Mouse (Mus musculus) kidney, embryonic 14.5 days (tissue): Measurements from ENCODE around the gene Btbd8. TPM values are rescaled to one million over a fixed set of nuclear protein-coding genes. Genes with fewer than 3 reads are reported as not detected.

ENCODE experiments used
- ATAC-seq: fragments of 200-750 bp; cut with Nextera tagmentation; 2 replicates; pipeline ENCODE4 v1.8.0; 2017; ENCODE audit warnings: moderate number of reproducible peaks, mild to moderate bottlenecking, moderate TSS enrichment, moderate library complexity; ENCODE audit not compliant: low FRiP score, low TSS enrichment
- H3K27ac ChIP-seq: fragments of 300-500 bp; sonication (generic); 2 replicates; pipeline ENCODE4 v1.5.1; 2014; ENCODE audit warnings: low read depth, mild to moderate bottlenecking, low read length, moderate library complexity, mixed read lengths
- H3K27me3 ChIP-seq: fragments of 300-500 bp; sonication (generic); 2 replicates; pipeline ENCODE4 v1.6.1; 2014; ENCODE audit warnings: mild to moderate bottlenecking, low read length; ENCODE audit not compliant: control insufficient read depth, insufficient read depth
- H3K36me3 ChIP-seq: fragments of 300-500 bp; sonication (generic); 2 replicates; pipeline ENCODE4 v1.6.1; 2014; ENCODE audit warnings: low read length, mixed read lengths; ENCODE audit not compliant: control insufficient read depth, insufficient read depth
- H3K4me1 ChIP-seq: fragments of 300-500 bp; sonication (generic); 2 replicates; pipeline ENCODE4 v1.6.1; 2014; ENCODE audit warnings: low read length, mixed read lengths; ENCODE audit not compliant: control insufficient read depth, insufficient read depth
- H3K4me2 ChIP-seq: fragments of 300-500 bp; sonication (generic); replicated peaks from 2 replicates; pipeline ENCODE4 v1.6.1; 2014; ENCODE audit warnings: low read depth, mild to moderate bottlenecking, low read length
- H3K4me3 ChIP-seq: fragments of 300-500 bp; sonication (generic); 2 replicates; pipeline ENCODE4 v1.5.1; 2014; ENCODE audit warnings: mild to moderate bottlenecking, low read length
- H3K9ac ChIP-seq: fragments of 300-500 bp; sonication (generic); 2 replicates; pipeline ENCODE4 v1.6.1; 2014; ENCODE audit warnings: low read depth, mild to moderate bottlenecking, low read length, moderate library complexity
- H3K9me3 ChIP-seq: fragments of 300-500 bp; sonication (generic); 2 replicates; pipeline ENCODE4 v1.6.1; 2016; ENCODE audit warnings: low read length; ENCODE audit not compliant: control insufficient read depth
- WGBS: fragments of 180-500 bp; shearing (Covaris S2); extraction: QIAGEN DNeasy Blood & Tissue Kit; methylation state at CpG from one replicate; pipeline ENCODE4 v1.1.7; 2014; 5-methylcytosine and 5-hydroxymethylcytosine counted together
- polyA plus RNA-seq: library from polyadenylated mRNA; unstranded; fragments of >200 nt; fragmentation: Nextera tagmentation; extraction: Ambion mirVana; gene quantifications from 2 replicates; pipeline ENCODE4 v1.2.1, GENCODE M21; 2014

Gene Btbd8
- polyA plus RNA-seq, 1 experiment from 2014 or later, result 4.1 TPM

GRCm38 (mm10) chr5:107411326-107411725 is 26.5 kb upstream of the Btbd8 start:
- Histone ChIP-seq H3K4me2 (no peak overlapping the region), H3K9me3 (no peaks in the 10 kb centered on the region), H3K27ac (no peak overlapping the region), H3K27me3 (no peaks in the 10 kb centered on the region), H3K4me3 (no peak overlapping the region), H3K9ac (no peak overlapping the region), H3K4me1 (no peaks in the 10 kb centered on the region), H3K36me3 (no peaks in the 10 kb centered on the region)
- WGBS, result 38% methylated on average over 4 of the region's 4 CpGs
- no peak for ATAC-seq

GRCm38 (mm10) chr5:107412285-107412684 is 25.5 kb upstream of the Btbd8 start:
- 84% methylated on average over 2 of the region's 2 CpGs for WGBS
- Histone ChIP-seq H3K9ac (no peak overlapping the region), H3K4me3 (no peak overlapping the region)

GRCm38 (mm10) chr5:107415098-107415497 is 22.7 kb upstream of the Btbd8 start:
- H3K27ac ChIP-seq, result no peak overlapping the region

More at GRCm38 (mm10) chr5:107412285-107412684, 25.5 kb upstream of the Btbd8 start:
- H3K4me1 ChIP-seq, result no peaks in the 10 kb centered on the region
- H3K27me3 ChIP-seq, result no peaks in the 10 kb centered on the region
- no peak overlapping the region for H3K27ac ChIP-seq
- 0 out of 2 replicates have a peak, but pooled peaks have one; percentile 9 for ATAC-seq
- no peaks in the 10 kb centered on the region for H3K9me3 ChIP-seq
- H3K36me3 ChIP-seq, result no peaks in the 10 kb centered on the region
- no peak overlapping the region for H3K4me2 ChIP-seq

GRCm38 (mm10) chr5:107421676-107422075 is 16.1 kb upstream of the Btbd8 start:
- WGBS, result 45% methylated on average over 1 of the region's 1 CpGs
- no peaks in the 10 kb centered on the region for H3K36me3 ChIP-seq
- ATAC-seq, result no peak

More at GRCm38 (mm10) chr5:107415098-107415497, 22.7 kb upstream of the Btbd8 start:
- no peak overlapping the region for H3K4me2 ChIP-seq
- no peaks in the 10 kb centered on the region for H3K27me3 ChIP-seq
- H3K9ac ChIP-seq, result no peak overlapping the region
- H3K4me1 ChIP-seq, result no peaks in the 10 kb centered on the region
- H3K4me3 ChIP-seq, result no peak overlapping the region
- H3K9me3 ChIP-seq, result no peaks in the 10 kb centered on the region
- ATAC-seq, result no peak
- no peaks in the 10 kb centered on the region for H3K36me3 ChIP-seq
- 75% methylated on average over 2 of the region's 2 CpGs for WGBS

GRCm38 (mm10) chr5:107431249-107431648 is 6.5 kb upstream of the Btbd8 start, which contains the start of gene Lpcat2b:
Lpcat2b (plus strand) TSS chr5:107431549.
- Histone ChIP-seq H3K4me2 (no peak within 1 kb of the TSS), H3K9ac (no peak within 1 kb of the TSS), H3K9me3 (no peaks in the 10 kb centered on the region), H3K4me3 (no peak within 1 kb of the TSS), H3K27me3 (no peaks in the 10 kb centered on the region), H3K27ac (no peak within 1 kb of the TSS), H3K4me1 (no peaks in the 10 kb centered on the region), H3K36me3 (no peaks in the 10 kb centered on the region)
- ATAC-seq, result no peak
- 87% methylated on average over 3 of the region's 3 CpGs for WGBS

More at GRCm38 (mm10) chr5:107421676-107422075, 16.1 kb upstream of the Btbd8 start:
- Histone ChIP-seq H3K27me3 (no peaks in the 10 kb centered on the region), H3K4me3 (no peak overlapping the region), H3K4me2 (no peak overlapping the region), H3K9ac (no peak overlapping the region), H3K9me3 (no peaks in the 10 kb centered on the region), H3K27ac (no peak overlapping the region), H3K4me1 (no peaks in the 10 kb centered on the region)

GRCm38 (mm10) chr5:107434001-107434400 is 3.8 kb upstream of the Btbd8 start:
- H3K4me1 ChIP-seq, result no peaks in the 10 kb centered on the region
- H3K4me3 ChIP-seq, result no peak overlapping the region
- H3K27ac ChIP-seq, result no peak overlapping the region
- no peak for ATAC-seq
- H3K9ac ChIP-seq, result no peak overlapping the region
- WGBS, result 83% methylated on average over 5 of the region's 5 CpGs
- H3K36me3 ChIP-seq, result no peaks in the 10 kb centered on the region
- no peaks in the 10 kb centered on the region for H3K27me3 ChIP-seq
- no peak overlapping the region for H3K4me2 ChIP-seq
- no peaks in the 10 kb centered on the region for H3K9me3 ChIP-seq

GRCm38 (mm10) chr5:107436185-107436584 is 1.6 kb upstream of the Btbd8 start:
- no peaks in the 10 kb centered on the region for H3K9me3 ChIP-seq
- H3K27ac ChIP-seq, result no peak overlapping the region
- H3K4me3 ChIP-seq, result no peak overlapping the region
- H3K27me3 ChIP-seq, result no peaks in the 10 kb centered on the region
- H3K4me1 ChIP-seq, result no peaks in the 10 kb centered on the region
- no peak overlapping the region for H3K4me2 ChIP-seq
- no peak for ATAC-seq
- 90% methylated on average over 6 of the region's 6 CpGs for WGBS
- no peaks in the 10 kb centered on the region for H3K36me3 ChIP-seq
- H3K9ac ChIP-seq, result no peak overlapping the region

- Histone ChIP-seq H3K9ac (no peak overlapping the region), H3K4me1 (no peaks in the 10 kb centered on the region), H3K36me3 (no peaks in the 10 kb centered on the region), H3K27me3 (no peaks in the 10 kb centered on the region), H3K4me2 (no peak overlapping the region), H3K4me3 (no peak overlapping the region), H3K9me3 (no peaks in the 10 kb centered on the region), H3K27ac (no peak overlapping the region)
- 80% methylated on average over 6 of the region's 6 CpGs for WGBS
- no peak for ATAC-seq
Observed at GRCm38 (mm10) chr5:107436587-107437209, 1.1 kb upstream of the Btbd8 start.

GRCm38 (mm10) chr5:107438353-107438752 is 556 bp downstream of the Btbd8 start:
- H3K4me1 ChIP-seq, result no peaks in the 10 kb centered on the region
- peak overlapping the region; percentile 79; the same call in 1 of the 2 replicates for H3K27ac ChIP-seq
- H3K4me3 ChIP-seq, result peak overlapping the region; percentile 77
- peak overlapping the region; percentile 88 for H3K9ac ChIP-seq
- no peak for ATAC-seq
- H3K4me2 ChIP-seq, result peak overlapping the region; percentile 66
- H3K9me3 ChIP-seq, result no peaks in the 10 kb centered on the region
- 19% methylated on average over 7 of the region's 7 CpGs for WGBS
- no peaks in the 10 kb centered on the region for H3K36me3 ChIP-seq
- H3K27me3 ChIP-seq, result no peaks in the 10 kb centered on the region
